Mouse (Mus musculus): ENCODE measurements at regions not wholly inside any gene's neighbourhood (a gene's known extent, or its start where the extent isn't known, plus 50 kb on each side); places are given as distances from the start of the nearest gene placed in this dataset.

DNA sequence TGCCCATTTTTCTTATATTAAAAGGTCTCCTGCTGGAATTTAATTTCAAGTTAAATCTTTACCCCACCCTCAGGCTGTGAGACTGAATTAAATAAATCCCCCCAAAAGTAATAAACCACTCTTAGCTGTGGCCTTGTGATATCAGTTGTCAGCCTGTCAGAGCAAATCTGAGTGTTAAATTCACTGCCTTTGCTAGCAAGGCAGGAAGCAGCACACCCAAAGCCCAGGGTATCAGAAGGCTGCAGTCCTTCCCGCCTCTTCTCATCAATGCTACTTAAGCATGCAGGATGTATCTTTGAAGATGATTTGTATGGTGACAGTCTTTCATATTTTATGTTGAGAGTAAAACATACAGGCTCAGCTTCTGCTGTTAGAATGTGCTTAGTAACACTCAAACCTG lies 61.8 kb upstream of the Rorb start:
- TF ChIP-seq CTCF (IDR thresholded peaks at IDR 0.05; ENCODE audit: low read depth, low read length) (no peak), POLR2A (IDR thresholded peaks at IDR 0.05; ENCODE audit: extremely low read depth, insufficient read depth, low read length) (no peak)
